Mouse (Mus musculus): ENCODE data around the gene Map3k4. TPM values are rescaled to one million over a fixed set of nuclear protein-coding genes. Genes with fewer than 3 reads are reported as not detected.

Map3k4 gene
- polyA plus RNA-seq (2012; rRNA removed) = 22.9 and 23.5 TPM in 2 replicates

DNA sequence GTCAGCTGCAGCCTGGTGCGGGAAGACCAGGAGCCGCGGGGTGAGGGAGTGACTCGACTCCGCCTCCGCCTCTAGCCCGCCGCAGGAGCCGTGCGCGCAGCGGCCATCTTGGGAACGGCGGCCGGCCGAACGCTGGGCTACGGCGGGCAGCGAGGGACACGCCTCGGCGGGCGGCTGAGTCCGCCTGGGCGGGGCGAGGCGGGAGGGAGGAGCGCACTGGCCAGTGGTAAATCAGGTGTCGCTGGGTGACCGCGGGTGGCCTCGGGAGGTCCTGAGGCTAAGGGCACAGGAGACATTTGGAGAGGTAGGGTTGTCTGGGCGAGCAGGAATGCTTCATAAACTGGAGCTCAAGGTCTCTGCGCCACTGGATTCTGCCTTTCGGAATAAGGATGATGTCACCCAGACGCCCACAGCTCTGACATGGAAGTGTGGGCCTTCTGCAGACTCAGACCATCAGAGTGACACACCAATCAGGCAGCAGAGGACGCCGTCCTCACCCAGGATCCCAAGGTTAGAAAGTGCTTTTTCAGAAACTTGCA lies at the start of gene Map3k4:
Map3k4 (minus strand) TSS at position 134 of the 539 bp plus-strand sequence.

Other genes starting within 250 kb of the Map3k4 start
- 40.5 and 41.7 TPM in 2 replicates for gene Agpat4, start 200.1 kb downstream of the Map3k4 start, polyA plus RNA-seq (2012; rRNA removed)
- gene Plg, start 59.8 kb upstream of the Map3k4 start, polyA plus RNA-seq (2012; rRNA removed) = 0.12 TPM in 2 replicates
- gene Slc22a3, start 188.9 kb upstream of the Map3k4 start, polyA plus RNA-seq (2012; rRNA removed) = 2.0 and 2.6 TPM in 2 replicates

Data from central nervous system, embryonic 18 days (tissue).